Mouse (Mus musculus): ENCODE results near the gene Rpl7l1. TPM values are rescaled to one million over a fixed set of nuclear protein-coding genes. Genes with fewer than 3 reads are reported as not detected.
"Not testable (repeated sequence)": the region's sequence is repeated elsewhere in the genome, so short reads cannot be mapped to it uniquely, and the experiment has no call there.

Gene Rpl7l1
- polyA plus RNA-seq, 1 experiment, result 27.0 TPM

DNA sequence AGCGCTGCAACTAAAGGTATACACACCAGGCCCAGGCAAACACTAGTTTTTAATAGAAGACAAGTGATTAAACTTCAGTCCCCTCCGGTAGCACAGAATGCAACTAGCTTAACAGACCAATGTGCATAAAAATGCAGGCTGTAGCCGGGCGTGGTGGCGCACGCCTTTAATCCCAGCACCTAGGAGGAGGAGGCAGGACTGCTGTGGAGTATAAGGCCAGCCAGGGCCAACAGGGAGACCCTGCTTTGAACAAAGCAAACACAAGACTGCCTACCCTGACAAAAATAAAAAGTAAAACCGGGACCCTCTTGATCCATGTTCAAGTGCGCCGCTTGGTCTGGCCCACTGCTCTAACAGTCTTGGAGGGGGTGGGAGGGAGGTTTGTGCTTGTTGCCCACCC is 7.4 kb downstream of the Rpl7l1 start:
- DNase-seq (ENCODE audit: low read depth), result no peak

DNA sequence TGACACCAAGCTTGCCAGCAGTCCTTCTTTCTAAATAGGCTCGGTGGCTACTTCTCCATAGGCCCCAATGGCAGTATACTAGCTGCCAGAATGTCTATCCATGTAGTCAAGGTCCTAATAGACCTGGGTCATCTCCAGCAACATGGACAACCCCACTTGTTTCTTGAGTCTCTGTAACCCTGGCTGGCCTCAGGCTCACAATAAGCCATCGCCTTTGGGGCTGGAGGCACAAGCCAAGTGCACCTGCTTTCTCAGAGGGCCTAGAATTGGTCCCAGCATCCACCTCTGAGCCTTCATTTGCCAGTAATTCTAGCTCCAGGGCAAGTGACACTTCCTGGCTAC is 8.4 kb downstream of the Rpl7l1 start:
- no peak for DNase-seq (ENCODE audit: low read depth)

DNA sequence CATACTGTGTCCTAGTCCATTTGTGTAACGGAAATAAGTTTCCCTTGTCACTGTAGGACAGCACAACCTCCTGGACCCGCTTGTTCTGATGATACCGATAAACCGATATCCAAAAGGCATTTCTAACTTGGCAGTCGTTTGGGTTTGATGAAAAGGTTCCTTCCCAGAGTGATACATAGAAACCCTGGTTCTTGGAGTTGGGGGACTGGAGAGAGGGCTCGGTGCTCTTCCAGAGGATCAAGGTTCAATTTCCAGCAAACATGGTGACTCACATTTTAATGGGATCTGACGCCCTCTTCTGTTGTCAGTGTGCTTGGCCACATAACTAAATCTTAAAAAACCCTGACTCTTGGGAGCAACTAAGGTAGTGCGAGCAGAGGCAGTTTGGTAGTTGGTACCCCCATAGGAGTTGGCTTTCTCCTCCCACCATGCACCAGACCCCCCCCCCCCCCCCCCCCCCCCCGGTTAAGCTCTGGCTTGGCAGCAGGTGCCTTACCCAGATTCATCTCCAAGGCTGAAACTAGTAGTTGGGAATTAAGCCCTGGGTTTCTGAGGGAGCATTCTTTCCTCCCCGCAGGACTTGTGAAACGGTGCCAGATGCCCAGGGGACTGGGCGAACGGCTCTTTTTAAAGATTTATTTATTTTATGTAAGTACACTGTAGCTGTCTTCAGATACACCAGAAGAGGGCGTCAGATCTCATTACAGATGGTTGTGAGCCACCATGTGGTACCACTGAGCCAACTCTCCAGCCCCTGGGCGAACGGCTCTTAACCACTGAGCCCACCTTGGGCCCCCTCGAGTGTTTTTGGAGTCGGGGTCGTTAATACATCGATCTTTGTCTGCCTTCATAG is 9.0 kb downstream of the Rpl7l1 start:
- DNase-seq (ENCODE audit: low read depth), result no peak

DNA sequence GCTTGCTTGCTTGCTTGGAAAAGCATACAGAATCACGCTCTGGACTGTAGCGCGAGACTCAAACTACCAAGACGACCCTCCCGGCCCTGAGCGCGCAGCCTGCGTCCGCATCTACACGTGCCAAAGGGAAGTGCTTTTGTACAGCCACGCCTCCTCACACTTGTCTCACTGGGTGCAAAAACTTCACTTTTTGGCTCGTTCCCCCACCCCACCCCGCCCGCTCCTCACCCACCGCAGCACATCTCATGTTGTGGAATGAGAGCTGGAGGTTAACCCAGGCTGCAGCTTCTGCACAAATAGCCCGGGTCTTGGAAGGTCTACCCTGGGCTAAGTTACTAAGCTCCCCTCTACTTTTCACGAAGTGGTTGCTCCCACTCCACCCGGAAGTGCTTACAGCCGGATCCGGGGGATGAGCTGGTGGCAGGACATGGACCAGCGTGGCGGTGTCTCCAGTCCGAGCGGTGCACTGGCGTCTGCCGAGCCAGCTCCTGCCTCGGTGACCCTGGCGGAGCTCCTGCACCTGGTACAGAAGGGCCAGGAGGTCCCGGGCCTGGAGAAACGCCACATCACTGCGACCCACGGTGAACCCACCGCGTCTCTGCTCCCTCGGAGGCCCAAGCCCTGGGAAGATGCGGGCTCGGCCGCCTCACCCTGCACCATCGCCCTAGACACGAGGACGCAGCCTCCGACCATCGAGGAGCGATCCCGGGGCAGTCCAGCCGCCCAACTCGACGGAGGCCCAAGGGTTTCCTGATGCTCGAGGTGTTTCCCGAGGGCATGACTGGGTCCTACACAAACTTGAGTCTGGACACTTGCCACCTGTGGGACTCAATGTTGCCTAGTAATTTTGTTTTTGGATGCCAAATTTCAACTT is 9.8 kb downstream of the Rpl7l1 start, which contains the start of gene 2310039H08Rik:
2310039H08Rik (plus strand) TSS at position 232 of the 874 bp plus-strand sequence.
- no peak for DNase-seq (ENCODE audit: low read depth)

DNA sequence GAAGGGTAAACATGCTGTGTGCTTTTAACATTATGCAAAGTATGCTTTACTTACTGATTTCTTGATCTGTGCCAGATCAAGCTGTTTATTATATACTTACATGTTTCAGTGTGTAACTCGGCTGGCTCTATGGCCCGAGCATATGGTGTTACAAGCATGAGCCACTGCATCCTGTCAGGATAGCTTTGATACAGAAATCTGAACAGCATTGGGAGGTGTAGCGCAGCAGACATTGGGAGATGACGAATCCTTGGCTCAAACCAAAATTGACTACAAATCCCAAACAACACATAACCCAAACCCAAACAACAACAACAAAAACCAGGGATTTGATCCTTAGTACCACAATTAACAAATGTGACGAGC is 10.5 kb downstream of the Rpl7l1 start:
- no peak for DNase-seq (ENCODE audit: low read depth)

DNA sequence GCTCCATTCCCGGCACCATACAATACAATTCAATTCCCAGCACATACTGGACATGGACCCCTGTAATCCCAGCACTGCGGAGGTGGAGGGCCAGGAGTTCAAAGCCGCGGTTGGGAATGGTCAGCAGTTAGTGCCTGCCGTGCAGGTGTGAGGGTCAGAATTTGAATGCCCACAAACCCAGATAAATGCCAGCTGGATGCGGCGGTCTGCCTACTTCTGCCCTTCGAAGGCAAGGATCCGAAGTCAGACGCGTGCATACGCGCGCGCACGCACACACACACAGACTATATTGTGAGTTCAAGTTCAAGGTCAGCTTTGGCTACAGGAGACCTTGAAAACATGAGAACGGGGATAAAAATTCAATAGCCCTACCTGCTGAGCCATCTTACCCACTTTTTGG is 10.9 kb downstream of the Rpl7l1 start:
- no peak for DNase-seq (ENCODE audit: low read depth)

DNA sequence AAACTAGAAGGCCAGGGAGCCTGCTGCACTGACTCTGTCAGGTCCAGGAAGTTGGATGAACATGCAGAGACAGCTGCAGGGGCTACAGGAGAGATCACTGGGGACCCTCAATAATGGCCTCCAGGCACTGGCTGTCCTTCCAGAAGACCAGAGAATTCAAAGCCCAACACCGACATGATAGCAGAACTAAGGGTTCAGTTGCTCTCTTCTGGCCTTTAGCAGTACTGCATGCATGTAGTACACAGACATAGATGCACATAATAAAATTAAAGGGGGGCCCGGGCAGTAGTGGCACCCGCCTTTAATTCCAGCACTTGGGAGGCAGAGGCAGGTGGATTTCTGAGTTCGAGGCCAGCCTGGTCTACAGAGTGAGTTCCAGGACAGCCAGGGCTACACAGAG is 11.4 kb downstream of the Rpl7l1 start:
- DNase-seq (ENCODE audit: low read depth), result no peak

DNA sequence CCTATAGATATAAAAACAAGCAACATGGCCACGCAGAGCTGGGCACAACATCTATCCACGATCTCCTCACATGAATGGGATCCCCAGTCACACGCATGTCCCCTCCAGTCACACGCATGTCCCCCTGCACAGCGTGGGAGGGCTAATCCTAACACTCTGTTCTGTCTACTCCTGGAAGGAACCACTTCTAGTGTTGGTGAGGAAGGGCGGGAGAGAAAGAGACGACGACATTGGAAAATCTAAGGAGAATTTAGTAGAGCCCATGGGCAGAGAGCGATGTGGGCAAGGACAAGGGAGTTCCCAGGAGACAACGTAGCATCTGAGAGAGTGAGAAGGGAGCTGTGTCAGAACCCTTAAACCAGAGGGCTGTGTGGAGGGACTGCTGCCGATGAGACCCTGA is 11.9 kb downstream of the Rpl7l1 start:
- no peak for DNase-seq (ENCODE audit: low read depth)

DNA sequence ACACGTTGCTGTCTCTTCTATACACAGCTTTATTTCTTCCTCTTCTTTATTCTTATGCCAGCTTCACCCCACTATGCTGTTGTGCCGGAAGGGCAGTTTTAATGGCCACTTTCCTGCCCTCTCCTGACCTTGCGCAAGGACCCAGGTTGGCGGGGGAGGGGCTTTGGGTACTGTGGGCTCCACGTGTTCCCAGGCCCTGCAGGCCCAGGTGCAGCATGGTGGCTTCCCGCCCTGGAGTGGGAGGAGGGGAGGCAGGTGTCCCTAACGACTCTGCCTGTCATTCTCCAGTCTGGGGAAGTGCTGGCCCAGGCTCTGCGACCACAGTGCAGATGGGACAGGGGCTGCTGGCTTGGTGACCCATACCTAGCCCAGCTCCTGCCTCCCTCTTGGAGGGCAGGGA is 14.6 kb downstream of the Rpl7l1 start:
- no peak for DNase-seq (ENCODE audit: low read depth)

DNA sequence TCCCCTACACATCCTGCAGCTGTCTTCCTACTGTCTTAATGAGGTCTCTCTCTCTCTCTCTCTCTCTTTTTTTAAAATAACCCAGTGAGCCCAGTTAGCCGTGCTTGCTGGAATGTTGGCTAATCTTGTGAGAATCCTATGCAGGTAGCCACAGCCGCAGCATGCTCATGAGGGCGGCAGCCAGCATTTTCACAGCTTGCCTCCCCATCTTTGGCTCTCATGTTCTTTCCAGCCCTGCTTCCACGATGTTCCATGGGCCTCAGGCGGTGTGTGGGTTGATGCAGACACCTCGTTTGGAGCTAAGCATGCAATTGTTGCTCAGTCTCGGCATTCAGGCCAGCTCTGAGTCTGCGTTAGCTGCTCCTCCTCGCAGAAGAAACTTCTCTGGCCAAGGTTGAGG is 17.6 kb downstream of the Rpl7l1 start:
- DNase-seq (ENCODE audit: low read depth), result not testable (repeated sequence)

DNA sequence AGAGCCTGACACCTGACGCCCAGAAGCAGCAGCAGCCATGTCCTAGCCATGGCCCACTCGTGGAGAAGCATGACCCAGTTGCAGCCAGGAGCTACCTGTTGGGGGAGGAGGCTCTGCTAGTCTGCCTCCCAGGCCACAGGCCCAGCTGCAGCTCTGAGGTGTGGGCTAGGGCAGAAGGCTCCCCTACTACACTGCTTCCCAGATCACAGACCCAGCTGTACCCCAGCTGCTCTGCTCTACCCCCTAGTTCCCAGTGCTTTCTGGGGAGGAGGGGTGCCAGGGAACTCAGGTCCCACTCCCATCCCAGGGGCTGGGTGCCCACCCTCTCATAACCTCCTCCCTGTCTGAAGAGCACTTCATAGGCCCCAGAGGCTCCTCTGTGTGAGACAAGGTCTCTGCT is 18.9 kb downstream of the Rpl7l1 start, which contains the start of gene Ptcra:
Ptcra (minus strand) TSS at position 169 of the 400 bp plus-strand sequence.
- DNase-seq (ENCODE audit: low read depth), result no peak

DNA sequence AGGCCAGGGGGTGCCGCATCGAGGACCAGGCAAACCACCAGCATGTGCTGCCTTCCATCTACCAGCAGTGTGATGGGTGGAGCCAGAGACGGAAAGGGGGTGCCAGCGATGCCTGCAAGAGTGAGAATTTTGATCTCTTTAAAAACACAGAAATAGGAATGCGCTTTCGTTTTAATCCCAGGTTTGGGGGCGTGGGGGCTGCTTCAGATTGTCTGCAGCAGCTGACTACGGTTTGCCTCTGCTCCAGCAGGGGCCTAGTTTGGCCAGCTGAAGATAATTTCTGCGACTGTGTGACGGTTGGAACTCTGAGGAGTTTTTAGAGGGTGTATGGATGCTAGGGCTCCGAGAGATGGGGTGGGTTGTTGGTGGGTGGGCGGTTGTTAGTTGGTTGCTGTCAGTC is 23.7 kb downstream of the Rpl7l1 start:
- no peak for DNase-seq (ENCODE audit: low read depth)

DNA sequence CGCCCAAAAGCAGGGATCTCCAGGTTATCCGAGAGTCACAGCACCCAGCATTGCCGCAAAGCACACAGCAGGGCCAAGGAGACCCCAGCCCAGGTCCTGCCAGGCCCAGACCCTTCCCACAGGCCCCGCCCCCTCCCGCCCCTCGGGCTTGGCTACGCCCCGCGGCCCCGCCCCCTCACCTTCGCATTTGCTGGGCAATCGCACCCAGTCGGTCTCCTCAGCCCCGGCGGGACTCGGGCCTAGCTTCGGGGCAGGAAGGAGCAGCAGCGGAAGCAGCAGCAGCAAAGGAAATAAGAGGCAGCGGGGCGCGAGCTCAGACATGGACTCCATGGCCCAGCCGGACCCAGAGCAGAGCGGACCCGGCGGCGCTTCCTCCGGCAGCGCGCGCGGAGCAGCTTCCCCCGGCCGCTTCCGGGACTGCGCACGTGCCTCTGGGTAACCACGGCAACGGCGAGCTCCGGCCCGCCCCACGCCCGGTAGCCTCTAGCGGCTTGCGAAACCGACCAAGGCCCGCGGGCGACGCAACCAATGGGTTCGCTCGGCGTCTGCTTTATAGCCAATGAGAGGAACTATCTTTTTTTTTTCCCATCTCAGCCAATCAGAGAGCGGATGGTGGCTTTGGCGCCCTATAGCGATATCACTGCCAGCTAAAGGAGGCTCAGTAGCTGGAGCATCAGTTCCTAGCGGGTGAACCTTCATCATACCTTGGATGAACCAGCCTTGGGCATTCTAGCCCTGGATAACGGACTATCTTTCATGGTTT is 30.5 kb downstream of the Rpl7l1 start, which contains the start of gene Cnpy3:
Cnpy3 (minus strand) TSS at position 421 of the 763 bp plus-strand sequence.
- no peak for DNase-seq (ENCODE audit: low read depth)

DNA sequence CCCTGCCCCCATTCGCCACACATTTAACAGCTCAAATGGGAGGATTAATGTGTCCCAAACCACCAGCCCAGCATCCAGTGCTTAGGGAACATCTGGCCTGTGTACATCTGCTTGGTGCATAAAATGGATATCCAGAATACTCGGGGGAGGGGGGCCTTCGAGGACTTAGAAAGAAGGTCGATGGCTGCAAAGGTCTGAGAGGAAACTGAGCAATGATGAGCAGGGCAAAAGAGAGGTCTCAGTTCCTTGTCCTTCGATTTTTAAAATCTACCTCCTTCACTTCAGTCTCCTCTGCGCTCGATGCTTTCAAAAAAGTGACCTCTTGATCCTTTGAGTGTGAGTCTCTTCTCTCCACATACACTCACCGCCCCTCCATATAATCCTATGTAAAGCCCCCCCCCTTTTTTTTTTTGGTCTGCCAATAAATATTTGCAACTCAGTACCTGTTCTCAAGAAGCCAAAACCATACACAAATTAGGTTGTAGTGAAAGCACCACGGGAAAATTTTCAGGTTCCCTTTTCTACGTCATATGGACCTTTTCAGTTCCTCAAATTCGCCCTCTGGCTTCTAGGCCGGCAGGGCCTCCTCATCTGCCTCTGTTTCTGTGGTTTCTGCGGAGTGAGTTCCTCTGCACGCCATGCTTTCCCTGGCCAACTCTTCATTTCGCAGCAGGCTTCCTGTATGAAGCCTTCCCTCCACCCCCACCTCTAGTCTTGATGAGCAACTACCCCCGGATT is 31.2 kb downstream of the Rpl7l1 start:
- no peak for DNase-seq (ENCODE audit: low read depth)

DNA sequence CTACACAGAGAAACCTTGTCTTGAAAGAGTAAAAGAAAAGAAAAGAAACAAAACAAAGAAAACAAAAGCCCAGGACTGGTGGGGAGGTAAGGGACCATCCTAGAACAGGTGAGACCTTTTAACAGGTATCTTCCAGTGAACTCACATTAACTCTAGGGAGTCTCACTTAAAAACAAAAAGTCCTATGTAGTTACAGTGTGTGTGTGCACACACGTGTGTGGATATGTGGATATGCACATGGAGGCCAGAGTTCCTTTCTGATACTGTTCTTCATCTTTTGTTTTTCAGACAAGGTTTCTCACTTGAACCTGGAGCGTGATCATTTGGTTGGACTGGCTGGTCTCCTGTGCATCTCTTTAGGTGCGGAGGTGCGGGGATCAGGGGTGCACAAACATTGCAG is 31.9 kb downstream of the Rpl7l1 start:
- no peak for DNase-seq (ENCODE audit: low read depth)

DNA sequence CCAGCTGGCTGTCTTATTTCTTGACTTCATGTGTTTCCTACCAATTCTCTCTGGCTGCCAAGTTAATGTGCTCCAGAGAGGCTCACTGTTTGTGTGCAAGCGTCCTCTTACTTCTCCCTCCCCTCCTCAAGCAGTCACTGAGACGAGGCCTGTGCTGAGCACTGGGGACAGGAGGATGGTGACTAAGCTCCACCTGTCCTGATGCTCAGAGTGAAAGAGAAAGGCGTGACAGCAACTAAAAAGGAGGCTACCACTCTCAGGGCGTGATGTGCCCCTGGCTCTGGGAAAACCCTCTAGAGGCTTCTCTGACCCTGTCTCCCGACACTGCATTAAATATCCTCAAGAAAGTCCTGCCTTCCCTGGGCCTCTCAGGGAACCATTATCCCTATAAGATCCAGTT is 33.2 kb downstream of the Rpl7l1 start:
- no peak for DNase-seq (ENCODE audit: low read depth)

DNA sequence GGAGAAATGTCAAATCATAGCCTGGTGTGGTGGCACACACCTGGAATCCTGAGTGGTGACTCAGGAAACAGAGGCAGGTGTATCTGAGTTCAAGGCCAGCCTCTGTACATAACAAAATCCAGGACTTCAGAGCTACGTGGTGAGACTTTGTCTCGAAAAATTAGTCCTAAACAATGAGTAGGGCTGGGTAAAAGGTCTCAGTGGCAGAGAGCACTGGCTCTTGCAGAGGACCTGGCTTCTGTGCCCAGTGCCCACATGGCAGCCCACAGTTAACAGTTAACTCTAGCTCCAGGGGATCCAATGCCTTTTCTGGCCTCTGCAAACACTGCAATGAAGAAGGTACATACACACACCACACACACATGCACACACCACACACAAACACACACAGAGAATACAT is 34.7 kb downstream of the Rpl7l1 start:
- DNase-seq (ENCODE audit: low read depth), result no peak

DNA sequence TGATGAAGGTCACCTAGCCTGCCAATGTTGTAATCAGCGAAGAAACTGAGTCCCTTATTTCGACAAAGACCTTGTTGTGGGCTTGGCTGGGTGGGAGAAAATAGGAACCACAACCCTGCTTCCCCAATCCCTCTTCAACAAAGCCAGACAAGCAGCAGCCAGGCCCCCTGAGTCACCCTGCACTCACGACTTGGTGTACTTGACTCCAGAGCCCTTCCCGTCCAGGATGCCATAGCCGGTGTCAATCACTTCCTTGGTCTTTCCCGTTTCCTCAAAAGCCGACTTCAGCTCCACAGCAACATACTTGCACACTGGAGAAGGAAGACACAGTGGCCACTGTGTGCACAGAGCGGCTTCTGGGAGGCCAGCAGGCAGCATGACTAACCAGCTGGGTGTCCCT is 35.2 kb downstream of the Rpl7l1 start:
- DNase-seq (ENCODE audit: low read depth), result no peak

DNA sequence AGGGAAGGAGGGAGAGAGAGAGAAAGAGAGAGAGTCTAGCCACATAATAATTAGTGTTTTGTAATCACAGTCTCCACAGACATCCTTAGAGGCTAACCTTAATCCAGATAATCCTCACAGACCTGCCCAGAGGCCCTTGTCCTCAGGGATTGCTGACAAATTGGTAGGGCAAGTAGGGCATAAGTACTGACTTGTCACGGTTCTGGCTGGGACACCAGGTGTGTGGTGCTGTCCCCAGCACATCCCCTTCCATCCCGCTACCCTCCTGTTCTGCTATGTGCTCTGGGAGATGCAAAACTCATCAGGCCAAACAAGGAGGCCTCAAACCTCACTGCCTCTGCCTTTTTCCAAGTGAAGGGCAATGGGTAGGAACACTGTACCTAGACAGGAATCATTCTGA is 37.0 kb downstream of the Rpl7l1 start:
- DNase-seq (ENCODE audit: low read depth), result no peak

DNA sequence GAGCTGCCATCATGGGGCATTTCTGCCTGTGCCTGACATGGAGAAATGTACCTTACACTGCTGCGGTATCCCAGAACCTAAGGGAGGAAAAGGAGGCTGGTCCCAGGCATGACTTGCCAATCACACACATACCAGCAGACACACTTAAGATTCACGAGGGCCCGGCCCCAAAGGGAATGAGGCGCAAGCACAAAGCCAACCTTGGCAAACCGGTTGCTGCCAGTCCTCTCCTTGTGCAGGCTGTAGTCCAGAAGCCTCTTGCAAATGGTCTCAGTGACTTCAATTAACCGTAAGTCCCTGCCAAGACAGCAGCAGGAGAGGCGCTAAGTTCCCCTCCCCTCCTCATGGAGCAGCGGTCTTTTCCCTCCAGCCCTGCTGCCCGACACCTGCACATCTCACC is 39.5 kb downstream of the Rpl7l1 start:
- no peak for DNase-seq (ENCODE audit: low read depth)

DNA sequence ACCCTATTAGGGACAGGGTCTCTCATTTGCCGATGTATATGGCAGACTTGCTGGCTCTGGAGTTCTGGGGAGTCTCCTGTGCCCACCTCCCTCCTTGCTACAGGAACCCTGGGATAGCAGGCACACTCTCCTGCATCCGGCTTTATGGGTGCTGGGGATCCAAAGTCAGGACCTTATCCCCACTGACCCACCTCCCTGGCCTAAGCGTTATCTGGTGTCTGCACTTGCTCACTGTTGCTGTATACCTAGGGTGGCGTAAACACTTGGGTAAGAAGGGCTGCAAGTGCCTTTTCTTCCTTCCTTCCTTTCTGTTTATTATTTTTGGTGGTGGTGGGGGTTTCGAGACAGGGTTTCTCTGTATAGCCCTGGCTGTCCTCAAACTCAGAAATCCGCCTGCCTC is 41.2 kb downstream of the Rpl7l1 start:
- DNase-seq (ENCODE audit: low read depth), result no peak

All from gonadal fat pad, adult 2 months (tissue).